Mouse (Mus musculus) right cerebral cortex, postnatal 10 days (tissue): ENCODE measurements around the gene Palm3.
A peak's percentile ranks its signal among the peaks of the same experiment; 100 is the strongest.

Experiments
- DNase-seq, 2 experiments: peaks; one replicate each; pipeline ENCODE4 v3.0.0; 2021; ENCODE audit warnings: low spot score in 2 of 2

Palm3 gene

GRCm38 (mm10) chr8:84023631-84024030 is 2.4 kb downstream of the Palm3 start:
- DNase-seq = no peak

- peak in 1 of 2 experiments; percentile 55 for DNase-seq
Observed at GRCm38 (mm10) chr8:84024171-84024570, 2.9 kb downstream of the Palm3 start.

- peak; percentile 70 to 76 for DNase-seq
Observed at GRCm38 (mm10) chr8:84025863-84026262, 4.6 kb downstream of the Palm3 start.

GRCm38 (mm10) chr8:84027449-84027848 is 6.2 kb downstream of the Palm3 start:
- DNase-seq = no peak

GRCm38 (mm10) chr8:84029272-84029671 is 8.0 kb downstream of the Palm3 start:
- DNase-seq = no peak

- no peak for DNase-seq
Observed at GRCm38 (mm10) chr8:84032777-84033176, 11.5 kb downstream of the Palm3 start.

- DNase-seq = no peak
Observed at GRCm38 (mm10) chr8:84038015-84038414, 16.7 kb downstream of the Palm3 start.

GRCm38 (mm10) chr8:84039050-84039449 is 17.8 kb downstream of the Palm3 start:
- DNase-seq = peak; percentile 69 to 81

GRCm38 (mm10) chr8:84042066-84042947 is 21.0 kb downstream of the Palm3 start, which contains the start of gene Il27ra:
Gene Il27ra (minus strand): TSS chr8:84042589.
- peak; percentile 47 to 59 for DNase-seq

- DNase-seq = no peak
Observed at GRCm38 (mm10) chr8:84042948-84043342, 21.7 kb downstream of the Palm3 start.

- DNase-seq = no peak
Observed at GRCm38 (mm10) chr8:84044103-84044502, 22.8 kb downstream of the Palm3 start.

GRCm38 (mm10) chr8:84044900-84045299 is 23.6 kb downstream of the Palm3 start, which contains the start of gene Rln3:
Gene Rln3 (minus strand): TSS chr8:84045000.
- DNase-seq = no peak

- DNase-seq = no peak
Observed at GRCm38 (mm10) chr8:84046505-84046904, 25.2 kb downstream of the Palm3 start.

GRCm38 (mm10) chr8:84048171-84048570 is 26.9 kb downstream of the Palm3 start:
- no peak for DNase-seq

GRCm38 (mm10) chr8:84052746-84053145 is 31.5 kb downstream of the Palm3 start:
- DNase-seq = no peak

GRCm38 (mm10) chr8:84053229-84053628 is 32.0 kb downstream of the Palm3 start:
- no peak for DNase-seq

- DNase-seq = no peak
Observed at GRCm38 (mm10) chr8:84057827-84058226, 36.6 kb downstream of the Palm3 start.

GRCm38 (mm10) chr8:84059226-84059625 is 38.0 kb downstream of the Palm3 start:
- no peak for DNase-seq

GRCm38 (mm10) chr8:84060245-84060644 is 39.0 kb downstream of the Palm3 start:
- DNase-seq = no peak

GRCm38 (mm10) chr8:84063861-84064610 is 42.8 kb downstream of the Palm3 start:
- DNase-seq = no peak

- DNase-seq = no peak
Observed at GRCm38 (mm10) chr8:84065037-84065436, 43.8 kb downstream of the Palm3 start, which contains the start of gene Gm10643. Gene Gm10643 (minus strand): TSS chr8:84065137.

- no peak for DNase-seq
Observed at GRCm38 (mm10) chr8:84065457-84066072, 44.3 kb downstream of the Palm3 start.
